Mouse (Mus musculus) lung, embryonic 16.5 days (tissue): ENCODE results near the gene Arhgap27. TPM values are rescaled to one million over a fixed set of nuclear protein-coding genes. Genes with fewer than 3 reads are reported as not detected.
A peak's percentile ranks its signal among the peaks of the same experiment; 100 is the strongest.

ENCODE experiments used
- ATAC-seq: fragments of 200-750 bp; cut with Nextera tagmentation; 2 replicates; pipeline ENCODE4 v1.8.0; 2017; ENCODE audit warnings: low read depth, mild to moderate bottlenecking, moderate library complexity
- H3K27ac ChIP-seq: fragments of 300-500 bp; sonication (generic); 2 replicates; pipeline ENCODE4 v1.5.1; 2014; ENCODE audit warnings: mild to moderate bottlenecking, control low read depth, low read length
- H3K27me3 ChIP-seq: fragments of 300-500 bp; sonication (generic); 2 replicates; pipeline ENCODE4 v1.6.1; 2014; ENCODE audit warnings: low read depth, low read length, mixed read lengths; ENCODE audit not compliant: control insufficient read depth, insufficient read depth
- H3K36me3 ChIP-seq: fragments of 300-500 bp; sonication (generic); 2 replicates; pipeline ENCODE4 v1.6.1; 2014; ENCODE audit warnings: low read length; ENCODE audit not compliant: control insufficient read depth, insufficient read depth
- H3K4me1 ChIP-seq: fragments of 300-500 bp; sonication (generic); replicated peaks from 2 replicates; pipeline ENCODE4 v1.6.1; 2014; ENCODE audit warnings: low read length, mixed read lengths; ENCODE audit not compliant: control insufficient read depth, insufficient read depth
- H3K4me2 ChIP-seq: fragments of 300-500 bp; sonication (generic); 2 replicates; pipeline ENCODE4 v1.6.1; 2014; ENCODE audit warnings: low read depth, low read length, control low read depth
- H3K4me3 ChIP-seq: fragments of 300-500 bp; sonication (generic); 2 replicates; pipeline ENCODE4 v1.5.1; 2014; ENCODE audit warnings: mild to moderate bottlenecking, low read length, control low read depth
- H3K9ac ChIP-seq: fragments of 300-500 bp; sonication (generic); 2 replicates; pipeline ENCODE4 v1.6.1; 2014; ENCODE audit warnings: low read length, control low read depth
- H3K9me3 ChIP-seq: fragments of 300-500 bp; sonication (generic); 2 replicates; pipeline ENCODE4 v1.6.1; 2016; ENCODE audit warnings: low read length; ENCODE audit not compliant: control insufficient read depth
- WGBS: fragments of 180-500 bp; shearing (Covaris S2); extraction: QIAGEN DNeasy Blood & Tissue Kit; methylation state at CpG from one replicate; pipeline ENCODE4 v1.1.7; 2014; 5-methylcytosine and 5-hydroxymethylcytosine counted together
- polyA plus RNA-seq: library from polyadenylated mRNA; unstranded; fragments of >200 nt; fragmentation: Nextera tagmentation; extraction: Ambion mirVana; gene quantifications from 2 replicates; pipeline ENCODE4 v1.2.1, GENCODE M21; 2015

Gene Arhgap27
- polyA plus RNA-seq, 1 experiment from 2014 or later = 14.1 TPM

DNA sequence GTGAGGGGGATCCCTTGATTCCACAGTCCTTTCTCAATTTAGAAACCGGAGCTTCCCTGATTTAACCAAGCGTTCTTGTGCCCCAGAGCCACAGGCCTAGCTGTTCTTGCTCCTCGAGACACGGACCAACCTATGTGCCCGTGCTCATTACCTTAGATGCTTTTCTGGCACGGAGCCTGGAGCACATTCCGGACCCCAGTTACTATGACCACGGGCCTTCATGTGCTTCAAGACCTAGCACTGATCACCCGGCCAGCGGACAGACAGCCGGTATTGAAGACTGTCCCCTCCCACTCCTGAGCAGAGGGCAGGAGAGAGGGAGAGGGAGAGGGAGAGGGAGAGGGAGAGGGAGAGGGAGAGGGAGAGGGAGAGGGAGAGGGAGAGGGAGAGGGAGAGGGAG is 8.2 kb downstream of the Arhgap27 start:
- peaks cover 20% of the 10 kb centered on the region for H3K4me1 ChIP-seq
- WGBS = 20% methylated on average over 11 of the region's 11 CpGs
- H3K27ac ChIP-seq = peak overlapping the region; percentile 37; the same call in 1 of the 2 replicates

GRCm38 (mm10) chr11:103354033-103354432 is 9.5 kb downstream of the Arhgap27 start:
- H3K4me3 ChIP-seq = no peak overlapping the region
- H3K36me3 ChIP-seq = peaks cover 13% of the 10 kb centered on the region
- no peak overlapping the region for H3K27ac ChIP-seq
- no peak overlapping the region for H3K9ac ChIP-seq
- H3K9me3 ChIP-seq = peaks cover 8% of the 10 kb centered on the region
- H3K27me3 ChIP-seq = no peaks in the 10 kb centered on the region
- no peak overlapping the region for H3K4me2 ChIP-seq
- 58% methylated on average over 3 of the region's 3 CpGs for WGBS
- no peak for ATAC-seq
- peaks cover 11% of the 10 kb centered on the region for H3K4me1 ChIP-seq

More for the DNA sequence above, 8.2 kb downstream of the Arhgap27 start:
- Histone ChIP-seq H3K4me2 (peak overlapping the region; percentile 39; the same call in 1 of the 2 replicates), H3K36me3 (peaks cover 9% of the 10 kb centered on the region), H3K27me3 (peaks cover 7% of the 10 kb centered on the region), H3K9me3 (peaks cover 8% of the 10 kb centered on the region), H3K4me3 (no peak overlapping the region), H3K9ac (peak overlapping the region; percentile 39; the same call in 1 of the 2 replicates)
- ATAC-seq = peak; percentile 41; the same call in 1 of the 2 replicates

- Histone ChIP-seq H3K36me3 (peaks cover 13% of the 10 kb centered on the region), H3K9me3 (peaks cover 8% of the 10 kb centered on the region), H3K4me1 (peaks cover 9% of the 10 kb centered on the region), H3K27ac (no peak overlapping the region), H3K9ac (no peak overlapping the region), H3K27me3 (no peaks in the 10 kb centered on the region), H3K4me3 (no peak overlapping the region), H3K4me2 (no peak overlapping the region)
- WGBS = 82% methylated on average over 5 of the region's 5 CpGs
- no peak for ATAC-seq
These were observed 11.2 kb downstream of the Arhgap27 start for GRCm38 (mm10) chr11:103352239-103352814.

DNA sequence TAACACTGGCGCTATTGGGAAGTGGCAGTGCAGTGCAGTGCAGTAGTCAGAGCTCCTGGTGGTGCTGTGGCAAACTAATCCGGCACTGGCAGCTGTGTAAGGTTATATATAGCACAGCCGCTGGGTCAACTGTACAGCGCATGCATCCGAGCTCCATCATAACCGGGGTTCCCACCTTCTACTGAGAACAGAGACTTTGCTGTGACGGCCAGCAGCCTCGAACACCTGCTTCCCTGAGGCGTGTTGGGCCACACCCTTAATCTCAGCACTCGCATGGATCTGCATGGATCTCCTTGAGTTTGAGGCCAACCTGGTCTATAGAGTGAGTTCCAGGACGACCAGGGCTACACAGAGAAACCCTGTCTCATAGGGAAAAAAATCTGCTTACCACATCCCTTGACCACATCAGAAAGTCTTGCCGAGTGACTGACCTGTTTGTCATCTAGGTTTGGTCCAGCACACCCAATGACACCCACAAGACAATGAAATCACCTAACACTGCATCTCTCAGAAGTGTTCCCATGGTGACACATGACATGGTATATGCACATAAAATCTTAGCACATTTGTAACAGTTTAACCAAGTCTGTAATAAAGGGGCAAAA is 12.7 kb downstream of the Arhgap27 start:
- WGBS = 83% methylated on average over 12 of the region's 12 CpGs
- H3K36me3 ChIP-seq = peaks cover 13% of the 10 kb centered on the region
- H3K27ac ChIP-seq = no peak overlapping the region
- no peak overlapping the region for H3K4me2 ChIP-seq
- H3K27me3 ChIP-seq = no peaks in the 10 kb centered on the region
- H3K4me1 ChIP-seq = peaks cover 18% of the 10 kb centered on the region
- peaks cover 8% of the 10 kb centered on the region for H3K9me3 ChIP-seq
- H3K4me3 ChIP-seq = no peak overlapping the region
- no peak for ATAC-seq
- H3K9ac ChIP-seq = no peak overlapping the region

- no peaks in the 10 kb centered on the region for H3K27me3 ChIP-seq
- H3K4me2 ChIP-seq = no peak overlapping the region
- peaks cover 18% of the 10 kb centered on the region for H3K4me1 ChIP-seq
- H3K36me3 ChIP-seq = peaks cover 13% of the 10 kb centered on the region
- H3K9me3 ChIP-seq = peaks cover 8% of the 10 kb centered on the region
- WGBS = 70% methylated on average over 2 of the region's 2 CpGs
- no peak overlapping the region for H3K27ac ChIP-seq
- no peak overlapping the region for H3K4me3 ChIP-seq
- H3K9ac ChIP-seq = no peak overlapping the region
- no peak for ATAC-seq
These were observed 13.8 kb downstream of the Arhgap27 start for GRCm38 (mm10) chr11:103349699-103350098.

GRCm38 (mm10) chr11:103346657-103347056 is 16.8 kb downstream of the Arhgap27 start:
- Histone ChIP-seq H3K4me1 (peaks cover 18% of the 10 kb centered on the region), H3K36me3 (peaks cover 4% of the 10 kb centered on the region; the same call in 1 of the 2 replicates), H3K4me2 (no peak overlapping the region), H3K4me3 (no peak overlapping the region), H3K27me3 (no peaks in the 10 kb centered on the region), H3K9me3 (no peaks in the 10 kb centered on the region), H3K9ac (peak overlapping the region; percentile 36), H3K27ac (peak overlapping the region; percentile 61)
- ATAC-seq = peak; percentile 75
- 33% methylated on average over 5 of the region's 5 CpGs for WGBS

DNA sequence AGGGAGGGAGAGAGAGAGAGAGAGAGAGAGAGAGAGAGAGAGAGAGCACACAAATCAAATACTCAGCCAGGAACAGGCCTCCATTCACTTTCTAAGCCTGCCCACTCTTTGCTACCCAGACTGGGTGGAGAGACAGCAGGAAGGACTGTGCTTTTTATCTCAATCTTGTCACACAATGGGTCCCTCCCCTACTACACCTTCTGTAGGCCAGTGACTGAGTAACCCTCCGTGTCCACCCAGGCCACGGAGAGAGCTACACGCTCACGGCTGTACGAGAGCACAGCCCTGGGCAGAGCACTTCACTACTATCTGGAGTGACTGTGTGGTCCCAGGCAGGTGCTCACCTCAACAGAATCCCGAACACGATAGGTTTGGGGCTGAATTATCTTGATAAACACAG is 17.3 kb downstream of the Arhgap27 start:
- Histone ChIP-seq H3K4me1 (peaks cover 18% of the 10 kb centered on the region), H3K27me3 (no peaks in the 10 kb centered on the region), H3K4me2 (no peak overlapping the region), H3K9ac (peak overlapping the region; percentile 36), H3K36me3 (peaks cover 4% of the 10 kb centered on the region; the same call in 1 of the 2 replicates), H3K4me3 (no peak overlapping the region), H3K27ac (peak overlapping the region; percentile 61), H3K9me3 (no peaks in the 10 kb centered on the region)
- peak; percentile 57; the same call in 1 of the 2 replicates for ATAC-seq
- WGBS = 50% methylated on average over 7 of the region's 7 CpGs

- Histone ChIP-seq H3K27me3 (no peaks in the 10 kb centered on the region), H3K9ac (peak overlapping the region; percentile 34), H3K4me2 (no peak overlapping the region), H3K4me3 (no peak overlapping the region), H3K27ac (peak overlapping the region; percentile 61; the same call in 1 of the 2 replicates), H3K9me3 (no peaks in the 10 kb centered on the region), H3K4me1 (peaks cover 18% of the 10 kb centered on the region), H3K36me3 (peaks cover 4% of the 10 kb centered on the region; the same call in 1 of the 2 replicates)
- ATAC-seq = no peak
- 71% methylated on average over 7 of the region's 7 CpGs for WGBS
These were observed 17.9 kb downstream of the Arhgap27 start for GRCm38 (mm10) chr11:103345408-103346091.
